Mouse (Mus musculus): Measurements from ENCODE around the gene Mxi1. TPM values are rescaled to one million over a fixed set of nuclear protein-coding genes. Genes with fewer than 3 reads are reported as not detected.

Mxi1 gene
- polyA plus RNA-seq, 1 experiment from 2014 or later = 58.9 TPM

GRCm38 (mm10) chr19:53364963-53365362 lies 54.6 kb downstream of the Mxi1 start:
- Histone ChIP-seq H3K9me3 (ENCODE audit: control insufficient read depth) (no peaks in the 10 kb centered on the region), H3K36me3 (ENCODE audit: control insufficient read depth, insufficient read depth) (no peaks in the 10 kb centered on the region), H3K4me1 (replicated peaks; ENCODE audit: control insufficient read depth, insufficient read depth, low read length) (no peaks in the 10 kb centered on the region), H3K4me3 (ENCODE audit: low read depth, low read length) (peak overlapping the region; percentile 12; the same call in 1 of the 2 replicates), H3K4me2 (replicated peaks; ENCODE audit: low read depth) (peak overlapping the region; percentile 59), H3K9ac (ENCODE audit: low read depth, low read length) (no peak overlapping the region), H3K27me3 (replicated peaks; ENCODE audit: control insufficient read depth, insufficient read depth, low read length) (no peaks in the 10 kb centered on the region), H3K27ac (ENCODE audit: low read depth, low read length) (no peak overlapping the region; the same call in 1 of the 2 replicates)
- TF ChIP-seq CTCF (IDR thresholded peaks at IDR 0.05; ENCODE audit: low read depth) = no peak
- WGBS = 11% methylated on average over 9 of the region's 9 CpGs
- peak; percentile 78 for ATAC-seq

GRCm38 (mm10) chr19:53366057-53366775 lies 55.9 kb downstream of the Mxi1 start:
- no peak for TF ChIP-seq CTCF (IDR thresholded peaks at IDR 0.05; ENCODE audit: low read depth)
- Histone ChIP-seq H3K9ac (ENCODE audit: low read depth, low read length) (no peak overlapping the region), H3K4me3 (ENCODE audit: low read depth, low read length) (no peak overlapping the region), H3K4me1 (replicated peaks; ENCODE audit: control insufficient read depth, insufficient read depth, low read length) (no peaks in the 10 kb centered on the region), H3K4me2 (replicated peaks; ENCODE audit: low read depth) (no peak overlapping the region), H3K9me3 (ENCODE audit: control insufficient read depth) (no peaks in the 10 kb centered on the region), H3K27me3 (replicated peaks; ENCODE audit: control insufficient read depth, insufficient read depth, low read length) (no peaks in the 10 kb centered on the region), H3K36me3 (ENCODE audit: control insufficient read depth, insufficient read depth) (no peaks in the 10 kb centered on the region; the same call in 1 of the 2 replicates), H3K27ac (ENCODE audit: low read depth, low read length) (no peak overlapping the region)
- 66% methylated on average over 11 of the region's 11 CpGs for WGBS
- ATAC-seq = no peak

- H3K27ac ChIP-seq (ENCODE audit: low read depth, low read length) = no peak overlapping the region
- H3K27me3 ChIP-seq (replicated peaks; ENCODE audit: control insufficient read depth, insufficient read depth, low read length) = no peaks in the 10 kb centered on the region
- no peaks in the 10 kb centered on the region for H3K9me3 ChIP-seq (ENCODE audit: control insufficient read depth)
- WGBS = 86% methylated on average over 7 of the region's 7 CpGs
- no peak for TF ChIP-seq CTCF (IDR thresholded peaks at IDR 0.05; ENCODE audit: low read depth)
- no peak overlapping the region for H3K9ac ChIP-seq (ENCODE audit: low read depth, low read length)
- no peak overlapping the region for H3K4me2 ChIP-seq (replicated peaks; ENCODE audit: low read depth)
- no peak for ATAC-seq
- peaks cover 2% of the 10 kb centered on the region; the same call in 1 of the 2 replicates for H3K36me3 ChIP-seq (ENCODE audit: control insufficient read depth, insufficient read depth)
- H3K4me3 ChIP-seq (ENCODE audit: low read depth, low read length) = no peak overlapping the region
- no peaks in the 10 kb centered on the region for H3K4me1 ChIP-seq (replicated peaks; ENCODE audit: control insufficient read depth, insufficient read depth, low read length)
These were observed 56.6 kb downstream of the Mxi1 start for GRCm38 (mm10) chr19:53366881-53367280.

GRCm38 (mm10) chr19:53369469-53370043 lies 59.2 kb downstream of the Mxi1 start:
- Histone ChIP-seq H3K9ac (ENCODE audit: low read depth, low read length) (no peak overlapping the region), H3K4me3 (ENCODE audit: low read depth, low read length) (no peak overlapping the region), H3K9me3 (ENCODE audit: control insufficient read depth) (no peaks in the 10 kb centered on the region), H3K27me3 (replicated peaks; ENCODE audit: control insufficient read depth, insufficient read depth, low read length) (no peaks in the 10 kb centered on the region), H3K4me1 (replicated peaks; ENCODE audit: control insufficient read depth, insufficient read depth, low read length) (no peaks in the 10 kb centered on the region), H3K4me2 (replicated peaks; ENCODE audit: low read depth) (0 out of 2 replicates have a peak overlapping the region, but pooled peaks have one; percentile 17), H3K27ac (ENCODE audit: low read depth, low read length) (no peak overlapping the region), H3K36me3 (ENCODE audit: control insufficient read depth, insufficient read depth) (peaks cover 23% of the 10 kb centered on the region)
- peak; percentile 14; the same call in 1 of the 2 replicates for ATAC-seq
- TF ChIP-seq CTCF (IDR thresholded peaks at IDR 0.05; ENCODE audit: low read depth) = peak; percentile 91
- WGBS = 27% methylated on average over 14 of the region's 14 CpGs

GRCm38 (mm10) chr19:53370233-53370632 lies 59.9 kb downstream of the Mxi1 start:
- Histone ChIP-seq H3K4me3 (ENCODE audit: low read depth, low read length) (no peak overlapping the region), H3K4me2 (replicated peaks; ENCODE audit: low read depth) (no peak overlapping the region), H3K27me3 (replicated peaks; ENCODE audit: control insufficient read depth, insufficient read depth, low read length) (no peaks in the 10 kb centered on the region), H3K9me3 (ENCODE audit: control insufficient read depth) (no peaks in the 10 kb centered on the region), H3K4me1 (replicated peaks; ENCODE audit: control insufficient read depth, insufficient read depth, low read length) (no peaks in the 10 kb centered on the region), H3K27ac (ENCODE audit: low read depth, low read length) (no peak overlapping the region), H3K9ac (ENCODE audit: low read depth, low read length) (no peak overlapping the region), H3K36me3 (ENCODE audit: control insufficient read depth, insufficient read depth) (peaks cover 28% of the 10 kb centered on the region)
- ATAC-seq = no peak
- 73% methylated on average over 15 of the region's 15 CpGs for WGBS
- TF ChIP-seq CTCF (IDR thresholded peaks at IDR 0.05; ENCODE audit: low read depth) = no peak

- Histone ChIP-seq H3K36me3 (ENCODE audit: control insufficient read depth, insufficient read depth) (peaks cover 36% of the 10 kb centered on the region), H3K4me1 (replicated peaks; ENCODE audit: control insufficient read depth, insufficient read depth, low read length) (no peaks in the 10 kb centered on the region), H3K27ac (ENCODE audit: low read depth, low read length) (no peak within 1 kb of the TSS), H3K4me2 (replicated peaks; ENCODE audit: low read depth) (no peak within 1 kb of the TSS), H3K9ac (ENCODE audit: low read depth, low read length) (no peak within 1 kb of the TSS), H3K9me3 (ENCODE audit: control insufficient read depth) (no peaks in the 10 kb centered on the region), H3K4me3 (ENCODE audit: low read depth, low read length) (no peak within 1 kb of the TSS), H3K27me3 (replicated peaks; ENCODE audit: control insufficient read depth, insufficient read depth, low read length) (no peaks in the 10 kb centered on the region)
- WGBS = 86% methylated on average over 13 of the region's 13 CpGs
- ATAC-seq = no peak
- TF ChIP-seq CTCF (IDR thresholded peaks at IDR 0.05; ENCODE audit: low read depth) = no peak
These were observed 61.3 kb downstream of the Mxi1 start, which contains the start of gene Gm10197 for GRCm38 (mm10) chr19:53371666-53372065. Gene Gm10197, minus strand, starts transcription at chr19:53371766.

All from intestine, postnatal 0 days (tissue).